Mouse (Mus musculus): ENCODE results near the gene Slx1b. TPM values are rescaled to one million over a fixed set of nuclear protein-coding genes. Genes with fewer than 3 reads are reported as not detected.

Gene Slx1b
- polyA plus RNA-seq, 1 experiment from 2014 or later = 3.0 TPM

DNA sequence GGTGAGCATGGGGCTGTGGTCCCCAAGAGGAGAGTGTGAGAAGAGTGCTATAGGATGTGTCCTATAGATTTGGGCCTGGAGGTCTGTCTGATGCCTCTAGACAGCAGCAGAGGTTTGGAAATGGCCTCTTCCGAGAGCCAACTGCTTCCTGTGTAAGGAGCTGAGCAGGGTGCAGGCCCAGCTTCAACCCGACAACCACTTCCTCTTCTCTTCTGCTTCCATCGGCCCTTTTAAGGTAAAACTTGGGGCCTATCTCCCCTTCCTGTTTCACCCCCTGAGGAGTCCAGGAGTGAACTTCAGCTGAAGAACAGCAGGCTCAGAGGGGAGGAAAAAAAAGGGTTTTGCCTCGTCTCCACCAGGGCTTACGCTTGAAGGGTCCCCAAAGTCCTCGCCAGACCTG, 6.8 kb upstream of the Slx1b start:
- no peak for ATAC-seq (ENCODE audit: insufficient read depth)
- peaks cover 50% of the 10 kb centered on the region for H3K4me1 ChIP-seq (replicated peaks)

GRCm38 (mm10) chr7:126701559-126702357, 6.2 kb upstream of the Slx1b start:
- Histone ChIP-seq H3K27me3 (peaks cover 37% of the 10 kb centered on the region), H3K9me3 (replicated peaks) (no peaks in the 10 kb centered on the region), H3K4me1 (replicated peaks) (peaks cover 54% of the 10 kb centered on the region), H3K27ac (replicated peaks) (peak overlapping the region; percentile 55; the same call in 1 of the 2 replicates), H3K9ac (no peak overlapping the region), H3K4me2 (peak overlapping the region; percentile 54), H3K36me3 (replicated peaks) (peaks cover 34% of the 10 kb centered on the region), H3K4me3 (replicated peaks) (peak overlapping the region; percentile 56)
- 48% methylated on average over 24 of the region's 24 CpGs for WGBS (ENCODE audit: insufficient replicate concordance)
- ATAC-seq (ENCODE audit: insufficient read depth) = no peak

More for the DNA sequence above, 6.8 kb upstream of the Slx1b start:
- H3K27ac ChIP-seq (replicated peaks) = peak overlapping the region; percentile 78
- no peak overlapping the region for H3K9ac ChIP-seq
- H3K9me3 ChIP-seq (replicated peaks) = no peaks in the 10 kb centered on the region
- peak overlapping the region; percentile 56 for H3K4me3 ChIP-seq (replicated peaks)
- 26% methylated on average over 6 of the region's 6 CpGs for WGBS (ENCODE audit: insufficient replicate concordance)
- peak overlapping the region; percentile 54 for H3K4me2 ChIP-seq
- peaks cover 33% of the 10 kb centered on the region for H3K36me3 ChIP-seq (replicated peaks)
- H3K27me3 ChIP-seq = peaks cover 37% of the 10 kb centered on the region

DNA sequence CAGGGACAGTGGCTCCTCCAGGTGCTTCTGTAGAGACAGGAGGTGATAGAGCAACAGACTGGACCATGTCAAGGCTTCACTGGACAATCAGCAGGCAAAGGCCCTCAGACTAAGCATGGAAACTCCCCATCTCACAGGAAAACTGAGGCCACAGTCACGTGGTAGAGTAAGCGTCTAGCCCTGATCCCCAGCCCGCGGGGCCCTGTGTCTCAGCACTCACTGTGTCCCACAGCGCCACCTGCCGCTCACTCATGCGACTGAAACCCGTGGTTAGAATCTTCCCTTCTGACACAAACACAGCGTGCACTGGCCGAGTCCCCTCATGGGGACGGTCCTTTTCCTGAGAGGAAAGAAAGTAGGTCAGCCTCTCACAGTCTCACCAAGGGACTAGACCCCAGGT, 5.5 kb upstream of the Slx1b start:
- peak; percentile 42 for ATAC-seq (ENCODE audit: insufficient read depth)
- H3K9me3 ChIP-seq (replicated peaks) = no peaks in the 10 kb centered on the region
- peaks cover 37% of the 10 kb centered on the region for H3K27me3 ChIP-seq
- no peak overlapping the region for H3K27ac ChIP-seq (replicated peaks)
- H3K9ac ChIP-seq = no peak overlapping the region
- WGBS (ENCODE audit: insufficient replicate concordance) = under 1% methylated on average over 11 of the region's 11 CpGs
- H3K4me3 ChIP-seq (replicated peaks) = peak overlapping the region; percentile 56
- peak overlapping the region; percentile 54 for H3K4me2 ChIP-seq
- H3K4me1 ChIP-seq (replicated peaks) = peaks cover 61% of the 10 kb centered on the region
- peaks cover 37% of the 10 kb centered on the region for H3K36me3 ChIP-seq (replicated peaks)

DNA sequence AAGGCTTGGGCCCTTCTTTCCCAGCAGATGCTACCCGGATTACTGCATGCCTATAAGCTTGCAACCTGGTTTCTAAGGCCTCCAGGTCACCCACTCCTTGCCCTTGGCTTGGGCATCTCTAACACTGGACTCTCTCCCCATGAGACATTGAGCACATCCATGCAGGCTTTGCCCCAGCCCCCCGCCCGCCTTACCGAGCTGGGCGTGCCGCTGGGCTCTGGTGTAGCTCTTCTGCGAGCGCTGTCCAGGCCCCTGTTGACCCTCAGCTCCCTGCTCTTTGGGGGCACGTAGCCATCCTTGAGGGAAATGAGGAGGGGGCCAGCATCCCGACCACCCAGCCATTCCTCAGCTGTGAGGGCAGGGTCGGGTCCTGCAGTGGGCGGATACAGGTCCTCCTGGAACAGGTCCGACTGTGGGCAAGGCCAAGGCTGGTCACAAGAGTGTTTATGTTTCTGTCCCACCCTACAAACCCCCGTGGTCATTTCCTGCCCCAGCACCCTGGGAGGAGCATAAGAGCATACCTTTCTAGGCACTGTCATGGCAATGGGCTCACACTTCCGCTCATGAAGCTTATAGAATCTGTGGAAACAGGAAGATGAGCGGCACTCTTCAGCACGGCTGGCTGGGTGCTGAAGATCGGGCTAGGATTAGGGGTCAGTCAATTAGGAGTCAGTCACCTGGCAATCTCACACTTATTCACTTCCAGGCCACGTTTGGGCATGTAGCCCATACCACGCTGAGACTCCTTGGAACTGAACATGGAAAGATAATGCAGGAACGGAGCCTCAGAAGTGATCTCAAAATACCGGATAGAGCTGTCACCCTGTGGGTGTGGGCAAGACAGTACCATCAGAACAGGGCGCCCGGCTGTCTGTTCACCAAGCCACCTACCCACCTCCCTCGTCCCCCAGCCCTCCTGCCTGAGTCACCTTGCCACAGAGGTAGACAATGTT, 4.8 kb upstream of the Slx1b start:
- Histone ChIP-seq H3K36me3 (replicated peaks) (peaks cover 37% of the 10 kb centered on the region), H3K4me1 (replicated peaks) (peaks cover 61% of the 10 kb centered on the region), H3K27ac (replicated peaks) (no peak overlapping the region), H3K4me2 (peak overlapping the region; percentile 54), H3K4me3 (replicated peaks) (0 out of 2 replicates have a peak overlapping the region, but pooled peaks have one; percentile 56), H3K27me3 (peaks cover 30% of the 10 kb centered on the region), H3K9me3 (replicated peaks) (no peaks in the 10 kb centered on the region), H3K9ac (no peak overlapping the region)
- no peak for ATAC-seq (ENCODE audit: insufficient read depth)
- 72% methylated on average over 25 of the region's 25 CpGs for WGBS (ENCODE audit: insufficient replicate concordance)

GRCm38 (mm10) chr7:126697838-126698237, 2.3 kb upstream of the Slx1b start:
- H3K4me2 ChIP-seq = no peak overlapping the region
- WGBS (ENCODE audit: insufficient replicate concordance) = 77% methylated on average over 8 of the region's 8 CpGs
- H3K27me3 ChIP-seq = peaks cover 5% of the 10 kb centered on the region
- peaks cover 37% of the 10 kb centered on the region for H3K36me3 ChIP-seq (replicated peaks)
- peaks cover 61% of the 10 kb centered on the region for H3K4me1 ChIP-seq (replicated peaks)
- H3K9ac ChIP-seq = no peak overlapping the region
- no peaks in the 10 kb centered on the region for H3K9me3 ChIP-seq (replicated peaks)
- no peak overlapping the region for H3K4me3 ChIP-seq (replicated peaks)
- ATAC-seq (ENCODE audit: insufficient read depth) = no peak
- H3K27ac ChIP-seq (replicated peaks) = no peak overlapping the region

DNA sequence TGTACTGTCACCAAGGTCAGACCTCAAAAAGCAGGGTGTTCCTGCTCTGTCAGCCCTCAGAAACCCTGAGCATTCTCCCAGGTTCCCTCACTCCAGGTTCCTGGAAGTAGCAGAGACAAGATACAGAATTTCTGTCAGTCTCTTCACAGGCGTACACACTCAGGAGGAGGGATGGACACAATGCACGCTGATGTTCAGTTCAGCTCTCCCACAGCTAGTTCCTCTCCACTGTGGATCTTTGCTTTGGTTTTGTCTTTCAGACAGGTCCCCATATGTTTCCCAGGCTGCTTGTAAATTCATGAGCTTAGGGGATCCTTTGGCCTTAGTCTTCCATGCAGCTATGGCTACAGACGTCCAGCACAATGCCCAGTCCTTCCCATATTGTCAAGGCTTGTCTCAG, 1.3 kb upstream of the Slx1b start:
- 50% methylated on average over 3 of the region's 3 CpGs for WGBS (ENCODE audit: insufficient replicate concordance)
- H3K9me3 ChIP-seq (replicated peaks) = no peaks in the 10 kb centered on the region
- H3K4me3 ChIP-seq (replicated peaks) = peak overlapping the region; percentile 79
- peaks cover 45% of the 10 kb centered on the region for H3K36me3 ChIP-seq (replicated peaks)
- H3K4me2 ChIP-seq = peak overlapping the region; percentile 92
- H3K4me1 ChIP-seq (replicated peaks) = peaks cover 64% of the 10 kb centered on the region
- H3K27me3 ChIP-seq = no peaks in the 10 kb centered on the region
- H3K9ac ChIP-seq = peak overlapping the region; percentile 78
- no peak for ATAC-seq (ENCODE audit: insufficient read depth)
- H3K27ac ChIP-seq (replicated peaks) = no peak overlapping the region

- H3K4me2 ChIP-seq = peak overlapping the region; percentile 92
- H3K27ac ChIP-seq (replicated peaks) = peak overlapping the region; percentile 61
- peaks cover 49% of the 10 kb centered on the region for H3K36me3 ChIP-seq (replicated peaks)
- 4% methylated on average over 17 of the region's 17 CpGs for WGBS (ENCODE audit: insufficient replicate concordance)
- no peaks in the 10 kb centered on the region for H3K27me3 ChIP-seq
- peak overlapping the region; percentile 78 for H3K9ac ChIP-seq
- no peaks in the 10 kb centered on the region for H3K9me3 ChIP-seq (replicated peaks)
- 0 out of 2 replicates have a peak, but pooled peaks have one; percentile 2 for ATAC-seq (ENCODE audit: insufficient read depth)
- peak overlapping the region; percentile 79 for H3K4me3 ChIP-seq (replicated peaks)
- H3K4me1 ChIP-seq (replicated peaks) = peaks cover 61% of the 10 kb centered on the region
These were observed 719 bp upstream of the Slx1b start for GRCm38 (mm10) chr7:126696303-126696702.

DNA sequence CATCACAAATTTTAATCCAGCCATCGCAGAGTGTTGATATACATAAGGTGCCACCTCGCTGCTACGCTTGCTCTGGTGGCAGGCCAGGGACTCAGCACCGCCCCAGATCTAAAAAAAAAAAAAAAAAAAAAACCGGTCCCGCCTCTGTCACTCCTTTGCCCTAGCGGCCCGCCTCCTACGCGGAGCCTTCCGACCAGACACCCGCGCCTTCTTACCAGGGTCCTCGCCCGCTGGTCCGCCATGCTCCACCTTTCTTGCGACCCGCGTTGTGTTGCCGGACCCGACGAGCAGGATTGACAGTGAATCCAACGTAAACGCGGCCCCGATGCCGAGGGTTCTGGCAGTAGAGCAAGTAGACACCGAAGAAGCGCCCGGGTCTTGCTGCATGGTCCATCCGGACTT, 373 bp downstream of the Slx1b start, which contains the start of gene Bola2:
TSS of gene Bola2 (plus strand) at position 192 of the 402 bp plus-strand sequence.
- Histone ChIP-seq H3K27ac (replicated peaks) (peak within 1 kb of the TSS; percentile 90), H3K4me1 (replicated peaks) (peaks cover 55% of the 10 kb centered on the region), H3K36me3 (replicated peaks) (peaks cover 43% of the 10 kb centered on the region), H3K27me3 (no peaks in the 10 kb centered on the region), H3K4me2 (peak within 1 kb of the TSS; percentile 92), H3K4me3 (replicated peaks) (peak within 1 kb of the TSS; percentile 79), H3K9me3 (replicated peaks) (no peaks in the 10 kb centered on the region), H3K9ac (peak within 1 kb of the TSS; percentile 78)
- under 1% methylated on average over 31 of the region's 31 CpGs for WGBS (ENCODE audit: insufficient replicate concordance)
- peak; percentile 82 for ATAC-seq (ENCODE audit: insufficient read depth)

- Histone ChIP-seq H3K4me2 (peak overlapping the region; percentile 92), H3K27me3 (no peaks in the 10 kb centered on the region), H3K36me3 (replicated peaks) (peaks cover 37% of the 10 kb centered on the region), H3K4me3 (replicated peaks) (peak overlapping the region; percentile 79), H3K4me1 (replicated peaks) (peaks cover 55% of the 10 kb centered on the region), H3K27ac (replicated peaks) (peak overlapping the region; percentile 24), H3K9me3 (replicated peaks) (no peaks in the 10 kb centered on the region), H3K9ac (no peak overlapping the region)
- 58% methylated on average over 10 of the region's 10 CpGs for WGBS (ENCODE audit: insufficient replicate concordance)
- ATAC-seq (ENCODE audit: insufficient read depth) = no peak
These were observed 1.0 kb downstream of the Slx1b start for GRCm38 (mm10) chr7:126694441-126695051.

DNA sequence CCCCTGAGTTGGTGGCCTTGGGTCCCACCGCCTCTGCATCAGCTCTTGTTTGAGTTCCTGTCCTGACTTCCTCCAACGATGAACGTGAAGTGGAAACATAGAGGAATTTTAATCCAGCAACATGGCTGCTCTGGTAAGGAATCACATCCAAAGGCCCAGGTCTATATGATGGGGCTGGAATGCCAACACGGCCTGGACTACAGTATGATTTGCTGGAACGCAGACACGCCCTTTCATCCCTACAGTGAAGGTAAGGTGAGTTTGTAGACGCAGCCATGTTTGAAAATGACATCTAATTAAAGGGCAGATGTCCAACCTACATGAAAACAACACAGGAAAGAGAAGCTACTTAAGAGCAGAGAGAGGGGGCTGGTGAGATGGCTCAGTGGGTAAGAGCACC, 1.8 kb downstream of the Slx1b start:
- H3K4me3 ChIP-seq (replicated peaks) = no peak overlapping the region
- no peak overlapping the region for H3K27ac ChIP-seq (replicated peaks)
- ATAC-seq (ENCODE audit: insufficient read depth) = no peak
- peaks cover 29% of the 10 kb centered on the region for H3K36me3 ChIP-seq (replicated peaks)
- peaks cover 52% of the 10 kb centered on the region for H3K4me1 ChIP-seq (replicated peaks)
- H3K27me3 ChIP-seq = no peaks in the 10 kb centered on the region
- WGBS (ENCODE audit: insufficient replicate concordance) = 73% methylated on average over 7 of the region's 7 CpGs
- H3K9me3 ChIP-seq (replicated peaks) = no peaks in the 10 kb centered on the region
- no peak overlapping the region for H3K9ac ChIP-seq
- no peak overlapping the region for H3K4me2 ChIP-seq

Measured in liver, embryonic 15.5 days (tissue).